ENCODE assay signal across 8 mouse cellular contexts in genomic region chr9:44502006-44502405, GRCm38 (mm10). TPM values are rescaled to one million over a fixed set of nuclear protein-coding genes. Genes with fewer than 3 reads are reported as not detected.
DNase-seq lines count a peak whose midpoint lies in the region; ATAC-seq and TF ChIP-seq lines count a peak whose summit lies in the region.

No protein-coding gene starts in this region.

- peaks cover 34% of the 10 kb centered on the region for H3K27me3 ChIP-seq in midbrain, embryonic 10.5 days (ENCODE audit: low read depth, poor library complexity, severe bottlenecking)
- no peaks in the 10 kb centered on the region for H3K27me3 ChIP-seq in midbrain, embryonic 16.5 days (ENCODE audit: control insufficient read depth, insufficient read depth, low read depth, low read length)
- 0 out of 2 replicates have a peak, but pooled peaks cover 3% of the 10 kb centered on the region for H3K27me3 ChIP-seq in liver, postnatal 0 days (ENCODE audit: insufficient read depth, low read length)

- H3K4me3 ChIP-seq in midbrain, embryonic 10.5 days = peak overlapping the region; percentile 0; the same call in 1 of the 2 replicates
- no peak overlapping the region for H3K4me3 ChIP-seq in midbrain, embryonic 16.5 days (ENCODE audit: low read depth, low read length)
- no peak overlapping the region for H3K4me3 ChIP-seq in liver, postnatal 0 days (ENCODE audit: low read depth, low read length)
- H3K4me3 ChIP-seq in olfactory bulb, adult 2 months (ENCODE audit: insufficient read depth, low read depth, low read length) = no peak overlapping the region

- peaks cover 56% of the 10 kb centered on the region for H3K4me1 ChIP-seq in midbrain, embryonic 10.5 days
- H3K4me1 ChIP-seq in midbrain, embryonic 16.5 days (ENCODE audit: control insufficient read depth, insufficient read depth, low read length) = peaks cover 47% of the 10 kb centered on the region
- H3K4me1 ChIP-seq in liver, postnatal 0 days (ENCODE audit: insufficient read depth) = peaks cover 18% of the 10 kb centered on the region
- H3K4me1 ChIP-seq in olfactory bulb, adult 2 months (ENCODE audit: control insufficient read depth, insufficient read depth, low read length) = peaks cover 46% of the 10 kb centered on the region

- H3K27ac ChIP-seq in midbrain, embryonic 10.5 days (replicated peaks) = no peak overlapping the region
- no peak overlapping the region for H3K27ac ChIP-seq in midbrain, embryonic 16.5 days (ENCODE audit: low read length)
- no peak overlapping the region for H3K27ac ChIP-seq in liver, postnatal 0 days (ENCODE audit: low read depth)
- no peak overlapping the region for H3K27ac ChIP-seq in olfactory bulb, adult 2 months (ENCODE audit: insufficient read depth, low read depth, low read length)

- no peak overlapping the region for H3K4me2 ChIP-seq in midbrain, embryonic 16.5 days (ENCODE audit: low read length)
- H3K4me2 ChIP-seq in liver, postnatal 0 days (ENCODE audit: low read depth, low read length) = no peak overlapping the region

- H3K9me3 ChIP-seq in midbrain, embryonic 10.5 days (replicated peaks) = no peaks in the 10 kb centered on the region
- no peaks in the 10 kb centered on the region for H3K9me3 ChIP-seq in midbrain, embryonic 16.5 days (replicated peaks; ENCODE audit: control insufficient read depth, low read length, poor library complexity, severe bottlenecking)
- no peaks in the 10 kb centered on the region for H3K9me3 ChIP-seq in liver, postnatal 0 days (ENCODE audit: low read length)

- peaks cover 34% of the 10 kb centered on the region for H3K36me3 ChIP-seq in midbrain, embryonic 10.5 days
- H3K36me3 ChIP-seq in midbrain, embryonic 16.5 days (ENCODE audit: control insufficient read depth, insufficient read depth, low read length) = peaks cover 18% of the 10 kb centered on the region
- H3K36me3 ChIP-seq in liver, postnatal 0 days (replicated peaks; ENCODE audit: insufficient read depth, low read length) = peaks cover 14% of the 10 kb centered on the region

- ATAC-seq in midbrain, embryonic 16.5 days = no peak
- ATAC-seq in inflammation-experienced regulatory T-cells, adult 6 months = peak; percentile 35
- ATAC-seq in liver, postnatal 0 days = no peak

- TF ChIP-seq POLR2A in olfactory bulb, adult 2 months (IDR thresholded peaks at IDR 0.05; ENCODE audit: insufficient read depth, low read depth, low read length) = no peak

- no peak overlapping the region for H3K9ac ChIP-seq in midbrain, embryonic 16.5 days (ENCODE audit: low read depth, low read length)
- H3K9ac ChIP-seq in liver, postnatal 0 days (replicated peaks) = no peak overlapping the region

- DNase-seq in midbrain, embryonic 10.5 days (ENCODE audit: low spot score) = peak; percentile 74
- peak; percentile 89 to 93 for DNase-seq in cerebellum, adult 18-20 months
- peak; percentile 90 for DNase-seq in forelimb bud, embryonic 11.5 days (ENCODE audit: low read depth, low spot score)
- peak; percentile 85 for DNase-seq in liver, postnatal 0 days
- DNase-seq in thymus, postnatal 14 days = peak; percentile 89

- TF ChIP-seq CTCF in liver, postnatal 0 days (IDR thresholded peaks at IDR 0.05; ENCODE audit: low read depth) = peak; percentile 97
- peak; percentile 71 for TF ChIP-seq CTCF in olfactory bulb, adult 2 months (IDR thresholded peaks at IDR 0.05; ENCODE audit: insufficient read depth, low read depth, low read length)

- no peak for TF ChIP-seq EP300 in liver, postnatal 0 days (IDR thresholded peaks at IDR 0.05; ENCODE audit: low read depth)

- WGBS in midbrain, embryonic 10.5 days = 2% methylated on average over 4 of the region's 4 CpGs
- 2% methylated on average over 4 of the region's 4 CpGs for WGBS in midbrain, embryonic 16.5 days
- WGBS in liver, postnatal 0 days (ENCODE audit: insufficient replicate concordance) = 5% methylated on average over 4 of the region's 4 CpGs
- 4% methylated on average over 4 of the region's 4 CpGs for WGBS in olfactory bulb, adult 2 months

RNA-seq across cellular contexts. Expression of gene Bcl9l, which starts 19.4 kb away (rescaled TPM):
- 3.9 and 4.7 TPM in 2 replicates for polyA plus RNA-seq in midbrain, embryonic 10.5 days (2016; fragmentation: Nextera tagmentation; extraction: Ambion mirVana)
- 10.7 and 10.8 TPM in 2 replicates for polyA plus RNA-seq in midbrain, embryonic 16.5 days (2015; fragmentation: Nextera tagmentation; extraction: Ambion mirVana)
- 10 to 100 TPM; 11.1 to 12.4 (median 12.2) TPM for polyA plus RNA-seq in inflammation-experienced regulatory T-cells, adult 6 months (2017; shearing (Covaris generic))
- 2.0 and 2.2 TPM in 2 replicates for polyA plus RNA-seq in liver, postnatal 0 days (2015; fragmentation: Nextera tagmentation; extraction: Ambion mirVana)
- polyA plus RNA-seq in olfactory bulb, adult 2 months (2012; ENCODE audit: insufficient read depth, insufficient read length, low replicate concordance, missing spikeins) = not detected in 2 replicates

RNA-seq across cellular contexts. Expression of gene Upk2, which starts 47.2 kb away (rescaled TPM):
- polyA plus RNA-seq in midbrain, embryonic 10.5 days (2016; fragmentation: Nextera tagmentation; extraction: Ambion mirVana) = not detected in 2 replicates
- not detected in 2 replicates for polyA plus RNA-seq in midbrain, embryonic 16.5 days (2015; fragmentation: Nextera tagmentation; extraction: Ambion mirVana)
- not detected for polyA plus RNA-seq in inflammation-experienced regulatory T-cells, adult 6 months (2017; shearing (Covaris generic))
- polyA plus RNA-seq in liver, postnatal 0 days (2015; fragmentation: Nextera tagmentation; extraction: Ambion mirVana) = not detected in 2 replicates
- not detected in 2 replicates for polyA plus RNA-seq in olfactory bulb, adult 2 months (2012; ENCODE audit: insufficient read depth, insufficient read length, low replicate concordance, missing spikeins)

RNA-seq across cellular contexts. Expression of gene Cxcr5, which starts 59.7 kb away (rescaled TPM):
- polyA plus RNA-seq in midbrain, embryonic 10.5 days (2016; fragmentation: Nextera tagmentation; extraction: Ambion mirVana) = not detected in 2 replicates
- polyA plus RNA-seq in midbrain, embryonic 16.5 days (2015; fragmentation: Nextera tagmentation; extraction: Ambion mirVana) = 0.07 TPM in 1 of 2 replicates, not detected in the other
- polyA plus RNA-seq in inflammation-experienced regulatory T-cells, adult 6 months (2017; shearing (Covaris generic)) = 100 to 1,000 TPM in 2 of 3 experiments, 10 to 100 TPM in 1; 62.4 to 131 (median 115) TPM
- polyA plus RNA-seq in liver, postnatal 0 days (2015; fragmentation: Nextera tagmentation; extraction: Ambion mirVana) = 0.32 and 0.55 TPM in 2 replicates
- not detected in 2 replicates for polyA plus RNA-seq in olfactory bulb, adult 2 months (2012; ENCODE audit: insufficient read depth, insufficient read length, low replicate concordance, missing spikeins)

Comparison
In these comparisons a context has a peak if more than half of its experiments do, and no peak if none do; other contexts are left out.
1. RNA of gene Cxcr5, which starts 59.7 kb away (polyA plus RNA-seq): 62.4 to 131 TPM in inflammation-experienced regulatory T-cells, adult 6 months; 0.32 to 0.55 TPM in liver, postnatal 0 days, not detected in midbrain, embryonic 10.5 days, 0.07 TPM in midbrain, embryonic 16.5 days and not detected in olfactory bulb, adult 2 months; every median in the first group is over 10 times any median in the second.
2. Peak in every context shown above with its lines, with median percentiles within 50 percentile points of each other: DNase-seq.